Mouse (Mus musculus) brain, embryonic 18.5 days (tissue): ENCODE measurements around the gene Heg1.

ENCODE experiments used
- DNase-seq: peaks from one replicate; pipeline ENCODE4 v3.0.0-alpha.2; 2012; ENCODE audit warnings: low read depth, low spot score

Gene Heg1

GRCm38 (mm10) chr16:33742233-33742632 is 58.1 kb downstream of the Heg1 start:
- no peak for DNase-seq

DNA sequence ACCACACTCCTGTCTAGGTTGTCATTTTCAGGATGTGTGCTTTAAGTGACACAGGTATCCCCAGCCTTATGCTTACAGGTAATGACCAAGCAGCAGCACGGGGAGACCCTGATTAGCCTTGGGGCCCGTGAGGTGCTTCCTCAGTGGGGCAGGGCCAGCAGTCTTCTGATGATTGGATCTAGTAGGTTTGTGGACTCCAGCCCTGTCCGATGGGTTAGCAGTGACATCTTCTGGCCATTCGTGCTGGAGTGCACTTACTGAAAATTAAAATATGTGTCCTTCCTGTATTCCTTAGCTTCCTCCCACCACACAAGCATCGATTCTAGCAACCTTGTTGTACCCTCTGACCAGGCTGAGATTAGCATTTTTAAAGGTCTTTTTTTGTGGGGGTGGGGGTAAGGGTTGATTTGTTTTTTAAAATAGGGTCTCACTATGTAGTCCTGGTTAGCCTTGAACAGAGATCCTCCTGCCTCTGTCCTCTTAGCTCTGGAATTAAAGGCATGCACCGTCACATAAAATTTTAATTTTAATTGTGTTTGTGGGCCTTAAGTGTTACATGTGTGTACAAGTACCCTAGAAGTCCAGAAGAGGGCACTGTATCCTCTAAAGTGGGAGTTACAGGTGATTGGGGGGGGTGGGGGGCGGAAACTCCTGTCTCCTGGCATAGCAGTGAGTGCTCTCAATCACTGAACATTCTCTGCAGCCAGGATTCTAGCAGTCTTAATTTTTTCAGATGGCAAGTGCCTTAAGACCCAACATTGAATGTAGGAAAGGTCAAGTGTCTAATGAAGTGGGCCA is 60.7 kb downstream of the Heg1 start:
- DNase-seq: no peak

- no peak for DNase-seq
Observed at GRCm38 (mm10) chr16:33745457-33745856, 61.3 kb downstream of the Heg1 start.

DNA sequence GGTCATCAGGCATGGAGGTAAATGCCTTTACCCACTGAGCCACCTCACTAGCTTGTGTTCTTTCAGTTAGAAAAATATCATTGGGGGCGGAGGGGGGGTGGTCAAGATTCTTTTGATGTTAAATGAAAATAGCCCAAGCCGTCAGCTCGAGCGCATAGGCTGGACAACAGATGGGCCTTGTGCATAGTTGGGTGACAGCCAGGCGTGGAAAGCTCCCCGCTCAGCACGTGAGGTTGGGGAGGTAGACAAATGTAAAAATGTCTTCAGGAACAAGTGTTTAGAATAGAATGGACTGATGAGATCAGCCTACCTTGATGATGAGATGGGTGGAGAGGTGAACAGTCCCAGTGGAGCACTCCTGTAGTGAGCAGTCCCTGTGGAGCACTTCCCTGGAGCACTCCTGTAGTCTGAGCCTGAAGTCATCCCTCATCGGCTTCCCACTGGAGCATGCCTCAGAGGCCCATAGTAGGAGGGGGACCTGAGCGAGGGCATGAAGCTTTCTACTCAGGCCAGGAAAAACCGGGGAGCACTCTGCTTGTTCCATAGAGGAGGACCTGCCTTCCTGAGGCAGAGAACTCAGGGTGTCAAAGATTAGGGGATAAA is 62.0 kb downstream of the Heg1 start:
- no peak for DNase-seq

DNA sequence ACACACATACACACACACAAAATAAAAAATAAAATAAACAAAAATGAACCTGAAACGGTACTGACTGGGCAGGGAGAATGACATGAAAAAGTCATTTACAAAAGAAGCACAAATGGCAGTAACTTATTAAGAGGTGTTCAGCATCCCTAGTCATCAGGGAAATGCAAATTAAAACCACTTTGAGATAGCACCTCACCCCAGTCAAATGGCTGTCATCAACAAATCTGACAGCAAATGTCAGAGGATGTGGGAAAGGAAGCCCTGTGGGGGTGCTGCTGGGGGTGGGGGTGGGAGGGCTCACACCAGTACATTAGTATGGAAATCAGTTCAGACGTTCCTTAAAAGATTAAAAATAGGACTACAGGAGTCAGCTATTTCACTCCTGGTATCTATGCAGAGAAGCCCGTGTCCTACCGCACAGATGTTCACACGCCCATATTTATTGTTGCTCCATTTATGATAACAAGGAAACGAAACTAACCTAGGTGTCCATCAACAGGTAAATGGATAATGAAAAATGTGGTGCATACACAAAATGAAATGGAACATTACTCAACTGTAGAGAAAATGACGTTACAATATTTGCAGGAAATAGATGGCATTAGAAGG is 63.3 kb downstream of the Heg1 start:
- no peak for DNase-seq

DNA sequence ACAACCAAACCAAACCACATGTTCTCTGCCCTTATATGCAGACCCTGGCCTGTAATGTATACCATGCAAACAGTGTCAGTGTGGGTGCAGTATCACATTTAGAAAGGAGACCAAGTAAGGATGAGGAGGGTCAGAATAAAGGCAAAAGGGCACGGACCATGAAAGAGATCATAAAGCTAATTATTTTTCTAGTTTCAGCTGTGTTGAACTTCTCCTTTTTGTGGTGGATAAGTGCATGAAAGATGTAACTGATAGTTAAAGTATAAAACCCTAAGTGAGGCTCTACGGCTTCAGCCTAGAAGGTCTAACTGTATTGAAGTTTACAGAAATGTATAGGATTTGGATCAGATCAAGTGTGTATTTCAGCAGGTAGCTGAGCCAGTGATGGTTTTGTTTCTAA is 63.8 kb downstream of the Heg1 start:
- DNase-seq: no peak

DNA sequence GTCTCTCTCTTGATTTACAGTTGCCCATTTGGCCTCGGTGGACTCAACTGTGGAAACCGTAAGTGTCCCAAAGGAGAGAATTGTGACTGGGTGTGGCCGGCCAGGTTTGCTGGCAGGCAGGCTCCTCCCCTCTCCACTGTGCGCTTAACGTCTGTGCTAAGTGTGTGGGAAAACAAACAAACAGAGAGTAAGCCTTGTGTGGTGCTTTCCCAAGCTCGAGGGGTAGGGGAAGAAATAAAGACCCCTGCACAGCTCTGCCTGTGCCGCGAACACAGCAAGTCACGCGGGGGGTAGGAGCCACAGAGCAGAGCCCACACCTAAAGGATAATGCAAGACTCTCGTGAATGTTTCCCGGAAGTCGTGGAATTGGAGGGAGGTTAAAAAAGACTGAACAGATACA is 67.0 kb downstream of the Heg1 start:
- DNase-seq: no peak

DNA sequence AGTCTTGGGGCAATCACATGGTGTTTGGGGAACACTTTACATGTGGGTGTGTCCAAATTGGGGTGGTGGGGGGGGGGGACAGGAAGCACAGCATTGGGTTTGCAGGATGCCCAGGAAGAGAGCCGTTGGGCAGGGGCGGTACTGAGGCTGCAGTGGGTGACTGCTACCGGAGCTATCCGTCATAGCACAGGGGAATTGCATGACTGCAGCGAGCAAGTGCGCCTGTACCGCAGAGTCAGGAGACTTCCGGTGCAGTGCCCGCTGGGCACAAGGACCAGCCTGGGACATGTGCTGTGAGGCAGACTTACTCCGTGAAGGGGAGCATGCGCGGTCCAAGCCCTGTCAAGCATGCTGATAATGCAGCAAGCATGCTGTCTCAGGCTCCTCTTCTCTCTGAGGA is 67.4 kb downstream of the Heg1 start:
- no peak for DNase-seq

GRCm38 (mm10) chr16:33752904-33753578 is 68.9 kb downstream of the Heg1 start:
- DNase-seq: no peak

GRCm38 (mm10) chr16:33755293-33755692 is 71.1 kb downstream of the Heg1 start:
- DNase-seq: no peak

- no peak for DNase-seq
Observed at GRCm38 (mm10) chr16:33755961-33756360, 71.8 kb downstream of the Heg1 start.

GRCm38 (mm10) chr16:33756396-33756795 is 72.2 kb downstream of the Heg1 start:
- no peak for DNase-seq

GRCm38 (mm10) chr16:33759207-33759606 is 75.0 kb downstream of the Heg1 start:
- no peak for DNase-seq

DNA sequence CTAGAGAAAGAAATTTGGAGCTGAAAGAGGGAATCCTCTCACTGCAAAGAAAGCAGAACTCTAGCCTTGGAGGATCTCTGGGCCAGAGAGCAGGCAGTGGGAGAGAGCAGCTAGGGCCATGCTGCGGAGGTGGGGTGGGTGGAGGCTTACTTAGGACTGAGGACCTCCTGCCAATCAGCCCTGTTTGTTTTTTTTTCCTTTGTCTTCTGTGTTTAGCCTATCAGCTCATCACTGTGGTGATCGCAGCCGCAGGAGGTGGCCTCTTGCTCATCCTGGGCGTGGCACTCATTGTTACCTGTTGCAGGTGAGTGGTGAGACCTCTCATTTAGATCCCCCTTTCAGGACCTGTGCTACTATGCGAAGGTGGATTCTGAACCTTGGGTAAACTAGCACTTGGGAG is 76.4 kb downstream of the Heg1 start:
- DNase-seq: no peak

DNA sequence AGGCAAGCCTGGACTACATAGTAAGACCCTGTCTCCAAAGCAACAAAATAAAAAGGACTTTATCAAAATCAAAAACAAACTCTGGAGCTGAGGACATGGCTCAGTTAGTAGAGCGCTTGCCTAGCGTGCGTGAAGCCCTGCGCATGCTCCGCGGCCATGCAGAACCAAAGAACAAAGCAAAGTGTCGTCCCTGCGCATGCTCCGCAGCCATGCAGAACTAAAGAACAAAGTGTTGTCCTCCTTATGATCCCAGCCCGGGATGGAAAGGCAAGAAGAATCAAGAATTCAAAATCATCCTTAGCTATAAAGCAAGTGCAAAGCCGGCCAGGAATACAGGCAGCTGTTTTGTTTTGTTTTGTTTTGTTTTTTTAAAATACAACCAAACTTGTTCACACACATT is 76.8 kb downstream of the Heg1 start:
- no peak for DNase-seq

GRCm38 (mm10) chr16:33764501-33765193 is 80.5 kb downstream of the Heg1 start:
- peak; percentile 36 for DNase-seq

DNA sequence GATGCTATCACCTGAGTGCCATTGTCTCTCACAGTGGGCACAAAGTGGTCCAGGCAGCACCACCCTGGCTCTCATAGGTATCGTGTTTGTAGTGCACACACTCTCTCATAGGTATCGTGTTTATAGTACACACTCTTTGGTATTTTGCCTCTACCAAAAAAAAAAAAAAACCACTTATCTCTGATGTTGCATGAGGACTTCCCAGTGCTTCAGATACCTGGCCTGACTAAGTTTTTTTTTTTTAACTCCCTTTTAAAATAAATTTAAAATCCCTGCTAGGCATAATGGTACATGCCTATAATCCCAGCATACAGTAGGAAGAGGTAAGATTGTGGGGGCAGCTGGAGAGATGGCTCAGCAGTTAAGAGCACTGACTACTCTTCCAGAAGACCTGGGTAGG is 81.3 kb downstream of the Heg1 start:
- DNase-seq: no peak

DNA sequence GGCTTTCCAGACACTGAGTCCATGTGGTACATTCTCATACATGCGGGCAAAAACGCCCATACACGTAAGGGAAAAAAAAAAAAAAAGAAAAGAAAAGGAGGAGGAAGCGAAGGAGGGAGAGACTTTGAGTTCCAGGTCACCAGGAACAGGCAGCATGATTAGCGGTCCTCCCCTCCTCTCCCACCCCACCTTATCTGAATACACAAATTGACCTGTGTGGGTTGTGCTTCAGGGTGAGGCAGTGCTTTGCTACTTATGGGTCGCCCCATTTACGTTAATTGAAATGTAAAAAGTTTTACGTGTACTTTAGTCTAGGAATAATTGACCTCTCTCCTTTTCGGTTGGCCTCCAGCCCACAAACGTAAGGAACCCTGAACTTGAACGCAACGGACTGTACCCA is 82.1 kb downstream of the Heg1 start:
- DNase-seq: no peak

DNA sequence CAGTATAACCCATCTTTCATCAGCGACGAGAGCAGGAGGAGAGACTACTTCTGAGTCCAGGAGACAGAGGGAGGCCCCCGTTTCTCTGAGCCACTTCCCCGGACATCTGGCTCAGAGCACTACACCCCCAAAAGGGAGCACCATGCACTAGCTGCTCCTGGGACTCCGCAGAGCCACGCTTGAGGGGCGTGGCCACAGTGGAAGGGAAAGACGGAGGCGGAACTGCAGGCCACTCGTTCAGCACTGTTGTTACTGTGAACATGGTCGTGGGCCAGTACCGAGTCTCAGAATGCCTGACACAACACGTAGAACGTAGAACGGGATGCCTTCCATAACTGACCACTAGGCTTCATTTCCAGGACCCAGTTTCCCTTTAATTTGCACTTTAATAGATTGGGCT is 82.6 kb downstream of the Heg1 start:
- no peak for DNase-seq

- DNase-seq: no peak
Observed at GRCm38 (mm10) chr16:33768491-33769278, 84.5 kb downstream of the Heg1 start.

DNA sequence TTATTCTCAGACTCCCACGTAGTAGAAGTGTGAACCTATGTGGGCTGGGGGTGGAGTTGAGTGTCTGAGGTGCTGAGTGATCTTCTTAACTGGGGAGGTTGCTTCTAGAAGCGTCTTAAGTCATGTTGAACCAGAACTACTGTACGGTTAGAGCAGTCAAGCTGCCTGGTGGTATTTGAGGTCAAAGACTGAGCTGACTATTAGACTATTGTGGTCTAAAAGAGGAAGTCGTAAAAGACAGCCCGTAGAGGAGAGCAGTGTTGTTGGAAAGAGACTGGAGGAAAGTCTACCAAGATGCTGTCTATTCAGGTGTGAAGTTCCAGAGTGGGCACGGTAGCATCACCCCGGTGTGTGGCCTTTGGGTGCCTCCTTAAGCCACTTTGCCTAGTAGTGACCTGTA is 85.7 kb downstream of the Heg1 start:
- DNase-seq: no peak
